Mouse (Mus musculus) frontal cortex, postnatal 14 days (tissue): ENCODE measurements around the gene Hist2h2ab.
"Not testable (repeated sequence)": the region's sequence is repeated elsewhere in the genome, so short reads cannot be mapped to it uniquely, and the experiment has no call there.

Source experiments
- DNase-seq, 2 experiments: peaks; one replicate each; pipeline ENCODE4 v3.0.0; 2022; ENCODE audit warnings: low spot score in 2 of 2

Gene Hist2h2ab

GRCm38 (mm10) chr3:96237904-96238511 lies 18.3 kb downstream of the Hist2h2ab start:
- no peak for DNase-seq

DNA sequence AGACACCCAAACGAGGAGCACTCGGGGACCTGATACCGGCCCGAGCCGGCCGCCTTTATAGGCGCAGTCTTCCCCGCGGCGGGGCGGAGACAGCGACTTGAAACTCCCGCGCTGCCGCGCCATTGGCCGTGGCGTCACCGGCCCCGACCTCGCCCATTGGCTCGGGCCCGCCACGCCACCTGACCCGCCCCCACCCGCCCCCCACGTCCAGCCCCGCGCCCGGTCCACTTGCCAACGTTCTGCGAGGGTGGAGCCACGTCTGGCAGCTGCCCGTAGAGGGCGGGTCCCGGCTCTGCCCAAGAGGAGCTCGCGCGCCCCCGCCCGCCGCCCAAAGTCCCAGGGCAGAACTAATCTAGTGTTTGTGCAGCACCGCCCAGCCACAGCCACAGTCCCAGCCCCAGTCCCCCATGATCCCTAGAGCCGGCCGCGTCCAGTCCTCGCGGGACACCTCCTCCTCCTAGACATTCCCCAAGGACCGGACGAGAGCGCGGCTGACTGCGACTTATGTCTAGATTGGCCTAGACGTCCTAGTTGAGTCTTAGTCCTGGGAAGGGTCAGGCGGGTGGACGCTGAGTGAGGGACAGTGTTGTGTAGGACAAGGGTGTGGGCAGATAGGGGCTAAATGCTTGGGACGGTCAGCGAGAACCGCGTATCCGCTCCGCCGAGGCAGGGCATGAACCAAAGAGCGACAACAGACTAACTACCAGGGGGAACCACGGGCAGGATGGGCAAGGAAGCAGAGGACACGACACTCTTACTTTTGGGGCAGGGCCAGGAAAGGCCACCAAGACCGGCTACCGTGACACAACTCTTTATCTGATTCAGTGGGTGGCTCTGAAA lies 19.5 kb downstream of the Hist2h2ab start, which contains the start of gene Hist2h3c2:
Hist2h3c2 (minus strand) TSS at position 174 of the 840 bp plus-strand sequence.
- not testable (repeated sequence) for DNase-seq

- peak; percentile 93 to 97 for DNase-seq
These were observed 20.5 kb downstream of the Hist2h2ab start, which contains the start of gene Hist2h2aa2 for GRCm38 (mm10) chr3:96239949-96240798. Hist2h2aa2 (minus strand) TSS chr3:96240276.

DNA sequence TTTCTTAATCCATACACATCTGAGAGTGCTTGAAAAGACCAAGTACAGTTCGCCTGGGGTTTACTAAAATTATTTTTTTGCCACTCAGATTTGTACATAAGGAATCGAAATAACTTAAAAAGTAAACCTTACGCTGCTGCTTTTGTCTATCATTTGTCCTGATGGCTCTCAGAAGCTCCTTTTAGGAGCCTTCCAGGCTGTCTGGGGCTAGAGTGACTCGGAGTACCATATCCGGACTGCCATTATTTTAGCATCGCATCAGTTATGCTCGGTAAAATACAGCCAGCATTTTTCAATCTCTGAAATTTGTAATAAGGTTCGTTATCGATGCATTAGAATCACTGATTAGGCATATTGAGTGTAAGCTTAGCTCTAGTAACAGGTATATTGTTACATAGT lies 21.1 kb downstream of the Hist2h2ab start:
- no peak for DNase-seq

DNA sequence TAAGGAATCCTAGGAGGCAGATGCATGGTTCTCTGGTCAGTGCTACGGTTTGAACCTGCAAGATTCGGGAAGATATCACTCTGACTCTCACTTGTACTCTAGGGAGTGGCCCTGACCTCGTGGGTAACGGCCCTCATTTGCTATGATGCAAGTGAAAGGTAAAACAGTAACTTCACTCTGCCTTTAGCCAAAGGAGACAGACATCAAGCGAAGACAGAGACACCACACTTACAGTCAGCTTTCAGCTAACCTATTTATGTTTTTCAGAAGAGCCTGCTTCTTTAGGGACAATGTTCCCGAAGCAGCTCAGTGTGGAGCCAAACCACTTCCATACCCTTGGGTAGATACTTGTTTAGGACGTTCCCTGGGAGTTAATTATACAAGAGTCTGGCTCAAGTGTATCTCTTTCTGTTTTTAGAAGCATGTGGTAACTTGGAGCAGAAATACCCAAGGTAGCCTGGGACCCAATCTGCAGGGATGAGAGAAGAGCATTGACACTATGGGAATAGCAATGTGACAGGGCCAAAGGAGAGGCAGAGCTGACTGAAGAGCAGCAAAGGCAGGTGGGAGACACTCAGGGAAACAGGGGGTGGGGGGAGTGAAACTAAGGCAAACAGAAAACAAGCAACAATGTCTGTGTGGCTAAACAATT lies 24.4 kb downstream of the Hist2h2ab start:
- DNase-seq: no peak

DNA sequence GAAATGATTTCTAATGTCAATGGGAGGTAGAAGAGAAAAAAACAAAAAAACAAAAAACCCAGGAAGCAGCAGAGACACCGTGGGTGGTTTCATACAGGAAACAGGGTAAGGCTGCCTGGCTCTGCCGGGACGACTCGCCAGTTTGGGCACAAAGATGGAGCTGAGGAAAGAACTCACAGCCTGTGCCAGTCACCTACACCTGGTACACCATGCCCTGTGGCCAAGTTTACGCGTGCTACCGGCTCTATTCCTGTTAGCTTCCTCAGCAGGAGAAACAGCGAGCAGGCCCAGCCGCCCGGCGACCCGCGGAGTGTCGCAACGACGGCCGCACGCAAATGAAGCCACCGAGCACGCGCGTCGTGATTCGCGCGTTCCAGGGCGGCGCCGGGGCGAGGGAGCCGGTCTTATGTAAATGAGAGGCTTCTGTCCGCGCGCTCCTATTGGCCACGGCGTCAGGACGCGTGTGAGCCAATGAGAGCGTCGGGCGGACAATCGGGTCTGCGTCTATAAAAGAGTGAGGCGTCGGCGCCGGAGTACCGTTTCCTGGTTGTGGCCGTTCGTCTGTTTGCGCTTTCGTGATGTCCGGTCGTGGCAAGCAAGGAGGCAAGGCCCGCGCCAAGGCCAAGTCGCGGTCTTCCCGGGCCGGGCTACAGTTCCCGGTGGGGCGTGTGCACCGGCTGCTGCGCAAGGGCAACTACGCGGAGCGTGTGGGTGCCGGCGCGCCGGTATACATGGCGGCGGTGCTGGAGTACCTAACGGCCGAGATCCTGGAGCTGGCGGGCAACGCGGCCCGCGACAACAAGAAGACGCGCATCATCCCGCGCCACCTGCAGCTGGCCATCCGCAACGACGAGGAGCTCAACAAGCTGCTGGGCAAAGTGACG lies 25.6 kb downstream of the Hist2h2ab start, which contains the start of gene Hist2h2aa1:
Hist2h2aa1 (plus strand) TSS at position 495 of the 884 bp plus-strand sequence.
- DNase-seq: peak; percentile 83 to 86

DNA sequence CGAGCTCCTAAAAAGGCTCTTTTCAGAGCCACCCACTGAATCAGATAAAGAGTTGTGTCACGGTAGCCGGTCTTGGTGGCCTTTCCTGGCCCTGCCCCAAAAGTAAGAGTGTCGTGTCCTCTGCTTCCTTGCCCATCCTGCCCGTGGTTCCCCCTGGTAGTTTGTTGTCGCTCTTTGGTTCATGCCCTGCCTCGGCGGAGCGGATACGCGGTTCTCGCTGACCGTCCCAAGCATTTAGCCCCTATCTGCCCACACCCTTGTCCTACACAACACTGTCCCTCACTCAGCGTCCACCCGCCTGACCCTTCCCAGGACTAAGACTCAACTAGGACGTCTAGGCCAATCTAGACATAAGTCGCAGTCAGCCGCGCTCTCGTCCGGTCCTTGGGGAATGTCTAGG lies 26.4 kb downstream of the Hist2h2ab start:
- not testable (repeated sequence) for DNase-seq

GRCm38 (mm10) chr3:96246427-96246856 lies 26.8 kb downstream of the Hist2h2ab start, which contains the start of gene Hist2h3c1:
Hist2h3c1 (plus strand) TSS chr3:96246685.
- not testable (repeated sequence) for DNase-seq

GRCm38 (mm10) chr3:96247356-96248140 lies 27.9 kb downstream of the Hist2h2ab start:
- no peak for DNase-seq

DNA sequence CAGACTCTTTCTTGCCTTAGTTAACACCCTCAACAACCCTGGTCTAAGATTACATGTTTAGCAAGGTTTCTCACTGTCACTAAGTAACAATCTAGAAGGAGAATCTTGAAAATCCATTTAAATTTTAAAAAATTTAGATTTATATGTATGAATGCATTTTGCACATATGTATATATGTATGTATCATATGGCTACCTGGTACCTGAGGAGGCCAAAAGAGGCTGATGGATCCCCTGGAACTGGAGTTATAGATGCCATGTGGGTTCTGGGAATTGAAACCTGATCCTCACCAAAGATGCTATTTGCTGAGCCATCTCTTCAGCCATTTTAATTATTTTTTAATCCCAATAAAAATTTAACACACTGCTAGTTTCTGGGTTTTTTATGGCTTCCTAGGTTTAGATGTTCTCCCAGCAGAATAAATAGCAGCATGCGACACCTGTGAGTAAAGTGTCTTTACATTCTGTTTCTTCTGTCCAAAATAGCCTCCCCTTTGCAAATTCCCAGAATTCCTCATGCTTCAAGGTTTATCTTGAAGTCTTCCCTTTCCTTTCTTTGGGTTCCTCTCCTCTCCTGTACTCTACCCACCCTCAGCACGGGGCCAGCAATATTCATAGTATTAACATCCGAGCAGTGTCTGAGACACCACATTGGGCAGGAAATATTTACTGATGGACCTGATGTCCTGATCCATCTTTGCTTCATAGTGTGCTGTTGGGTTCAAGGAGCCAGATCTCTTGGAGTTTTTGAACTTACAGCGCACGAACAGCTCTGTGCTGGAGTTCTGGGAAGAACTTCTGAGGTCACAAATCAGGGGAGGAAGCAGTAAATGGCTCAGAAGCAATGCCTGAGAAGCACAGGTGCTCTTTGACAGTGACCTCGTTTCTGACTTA lies 28.7 kb downstream of the Hist2h2ab start:
- no peak for DNase-seq

DNA sequence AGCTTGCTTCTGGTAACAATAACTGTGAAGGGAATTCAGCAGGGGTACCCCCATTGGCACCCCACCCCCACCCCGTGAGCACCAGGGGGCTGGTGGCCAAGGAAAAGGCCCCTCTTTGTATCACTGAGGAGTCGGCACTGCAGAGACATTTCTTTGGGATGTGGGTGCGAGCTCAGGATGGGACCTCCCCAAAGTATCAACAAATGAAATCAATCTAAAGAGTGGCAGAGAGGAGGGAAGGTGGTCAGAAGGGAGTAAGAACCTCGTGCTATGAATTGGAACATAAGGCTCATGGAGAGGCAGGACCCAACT lies 29.3 kb downstream of the Hist2h2ab start:
- DNase-seq: no peak

- no peak for DNase-seq
These were observed 31.2 kb downstream of the Hist2h2ab start for GRCm38 (mm10) chr3:96250890-96251289.

DNA sequence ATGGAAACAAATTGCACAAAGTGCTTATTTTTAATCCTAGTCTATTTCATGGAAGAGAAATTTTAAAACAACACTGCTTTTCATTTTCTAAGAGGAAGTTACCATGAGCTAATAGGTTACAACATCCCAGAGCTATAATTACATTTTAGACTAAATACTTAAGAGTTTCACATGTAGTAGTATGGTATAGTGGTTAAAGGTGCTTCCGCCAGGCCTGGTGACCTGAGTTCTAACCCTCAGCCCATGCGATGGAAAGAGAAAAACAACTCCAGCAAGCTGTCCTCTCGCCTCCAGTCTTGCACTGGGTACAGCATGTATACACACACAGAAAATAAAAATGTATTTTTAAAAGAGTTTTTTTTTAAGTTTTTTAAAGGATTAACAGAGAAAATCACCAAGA lies 32.1 kb downstream of the Hist2h2ab start:
- DNase-seq: no peak

DNA sequence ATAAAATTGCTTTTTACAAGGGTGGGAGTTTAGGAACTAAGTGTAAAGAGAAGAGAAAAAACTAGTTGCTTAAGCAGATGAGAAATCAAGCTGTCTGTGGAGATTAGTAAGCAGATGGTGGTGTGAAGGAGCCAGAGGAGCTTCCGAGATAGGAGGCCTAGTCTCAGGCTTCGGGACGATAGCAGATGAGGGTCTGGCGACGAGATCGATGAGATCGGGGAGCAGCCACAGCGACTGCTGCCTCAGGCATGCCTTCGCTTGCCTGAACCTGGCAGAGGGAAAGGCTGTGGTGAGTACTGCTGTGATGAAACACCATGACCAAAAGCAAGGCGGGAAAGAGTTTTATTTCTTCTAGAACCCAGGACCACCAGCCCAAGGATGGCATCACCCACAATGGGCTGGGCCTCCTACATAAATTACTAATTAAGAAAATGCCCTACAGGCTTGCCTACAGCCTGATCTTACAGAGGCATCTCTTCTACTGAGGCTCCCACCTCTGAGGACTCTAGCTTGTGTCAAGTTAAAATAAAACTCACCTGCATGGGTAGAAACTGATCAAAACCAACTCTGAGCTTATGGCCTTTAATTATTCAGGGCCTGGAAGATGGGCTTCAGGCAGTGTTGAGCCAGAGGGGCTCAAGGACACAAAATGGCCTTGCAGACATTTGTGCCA lies 35.2 kb downstream of the Hist2h2ab start:
- DNase-seq: no peak

GRCm38 (mm10) chr3:96255926-96256593 lies 36.4 kb downstream of the Hist2h2ab start:
- no peak for DNase-seq

- no peak for DNase-seq
These were observed 37.5 kb downstream of the Hist2h2ab start for GRCm38 (mm10) chr3:96257190-96257589.

- DNase-seq: no peak
These were observed 40.6 kb downstream of the Hist2h2ab start for GRCm38 (mm10) chr3:96260220-96260619.
